Mouse (Mus musculus): ENCODE measurements at regions not wholly inside any gene's neighbourhood (a gene's known extent, or its start where the extent isn't known, plus 50 kb on each side); places are given as distances from the start of the nearest gene placed in this dataset.

DNA sequence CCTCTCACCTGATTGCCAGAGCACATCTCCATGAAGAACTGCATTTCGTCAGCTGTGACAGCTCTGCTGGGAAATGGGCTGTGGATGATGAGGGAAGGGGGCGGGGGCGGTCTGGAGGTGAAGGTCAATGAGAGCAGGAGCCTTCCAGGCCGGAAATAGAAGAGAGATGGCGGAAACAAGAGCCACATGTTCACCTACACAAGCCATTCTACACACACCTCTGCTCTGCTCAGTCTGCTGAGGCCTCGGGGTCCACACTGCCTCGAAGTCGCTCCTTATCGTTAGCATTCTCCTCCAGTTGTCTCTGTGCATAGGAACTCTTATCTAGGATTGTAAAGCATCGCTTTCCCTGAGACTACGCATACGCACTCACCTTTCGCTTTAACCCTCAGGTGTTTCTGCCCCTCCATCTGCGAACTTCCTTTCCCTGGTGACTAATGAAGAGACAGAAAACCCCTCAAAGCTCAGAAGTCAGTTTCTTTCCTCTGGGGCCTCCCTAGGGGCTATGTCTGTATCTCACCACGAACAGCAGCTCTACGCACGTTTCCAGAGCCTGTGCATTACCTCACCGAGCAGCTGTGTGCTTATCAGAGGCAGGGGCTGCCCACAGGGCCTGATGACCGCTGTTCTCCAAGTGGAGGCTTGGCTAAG is 53.0 kb upstream of the Phc1 start:
- TF ChIP-seq CTCF (conservative IDR thresholded peaks at IDR 0.05 in 1 of 2, IDR thresholded peaks at IDR 0.05 in 1 of 2; ENCODE audit: low read depth in 2 of 2, low read length in 2 of 2) = no peak
- TF ChIP-seq ZNF384 (IDR thresholded peaks at IDR 0.05; ENCODE audit: low read depth, low read length) = no peak; the same call in 1 of the 2 replicates
- peak; percentile 92 for TF ChIP-seq EP300 (IDR thresholded peaks at IDR 0.05; ENCODE audit: low read length)

All from CH12.LX (cell line).